Mouse (Mus musculus) kidney, adult 9 months (tissue): ENCODE data around the gene Efs.

ENCODE experiments used
- DNase-seq: peaks from one replicate; pipeline ENCODE4 v3.0.0; 2022

Gene Efs

GRCm38 (mm10) chr14:54920076-54920685 lies 5.7 kb downstream of the Efs start:
- DNase-seq = no peak

GRCm38 (mm10) chr14:54913343-54913742 lies 12.6 kb downstream of the Efs start:
- DNase-seq = no peak

GRCm38 (mm10) chr14:54912886-54913285 lies 13.0 kb downstream of the Efs start, which contains the start of gene Slc22a17:
TSS of gene Slc22a17 (minus strand) at chr14:54913132.
- DNase-seq = peak; percentile 56

- no peak for DNase-seq
Observed at GRCm38 (mm10) chr14:54912109-54912850, 13.6 kb downstream of the Efs start.

- DNase-seq = no peak
Observed at GRCm38 (mm10) chr14:54908682-54909081, 17.2 kb downstream of the Efs start.

GRCm38 (mm10) chr14:54903641-54904040 lies 22.3 kb downstream of the Efs start:
- no peak for DNase-seq

GRCm38 (mm10) chr14:54900383-54900782 lies 25.5 kb downstream of the Efs start:
- DNase-seq = peak; percentile 90

GRCm38 (mm10) chr14:54897445-54897844 lies 28.5 kb downstream of the Efs start:
- DNase-seq = no peak

- peak; percentile 63 for DNase-seq
Observed at GRCm38 (mm10) chr14:54894296-54895151, 31.4 kb downstream of the Efs start.

GRCm38 (mm10) chr14:54893651-54894181 lies 32.2 kb downstream of the Efs start:
- DNase-seq = peak; percentile 100

- DNase-seq = no peak
Observed at GRCm38 (mm10) chr14:54892200-54892599, 33.7 kb downstream of the Efs start, which contains the start of gene Pabpn1. TSS of gene Pabpn1 (plus strand) at chr14:54892500.

- DNase-seq = no peak
Observed at GRCm38 (mm10) chr14:54885309-54885708, 40.6 kb downstream of the Efs start.

- DNase-seq = no peak
Observed at GRCm38 (mm10) chr14:54884022-54884712, 41.8 kb downstream of the Efs start.

GRCm38 (mm10) chr14:54883154-54884021 lies 42.5 kb downstream of the Efs start, which contains the start of the genes Bcl2l2 and Gm20521:
TSS of gene Bcl2l2 (plus strand) at chr14:54883377.
TSS of gene Gm20521 (plus strand) at chr14:54883441.
- peak; percentile 86 for DNase-seq

- peak; percentile 74 for DNase-seq
Observed at GRCm38 (mm10) chr14:54877048-54877715, 48.7 kb downstream of the Efs start, which contains the start of gene Ppp1r3e. TSS of gene Ppp1r3e (minus strand) at chr14:54877550.

- DNase-seq = peak; percentile 92
Observed at GRCm38 (mm10) chr14:54876539-54877047, 49.3 kb downstream of the Efs start.

GRCm38 (mm10) chr14:54875844-54876538 lies 49.9 kb downstream of the Efs start:
- peak; percentile 54 for DNase-seq

- DNase-seq = no peak
Observed at GRCm38 (mm10) chr14:54874165-54874564, 51.8 kb downstream of the Efs start.

GRCm38 (mm10) chr14:54870861-54871260 lies 55.1 kb downstream of the Efs start, which contains the start of gene Homez:
TSS of gene Homez (minus strand) at chr14:54870961.
- DNase-seq = no peak

GRCm38 (mm10) chr14:54868026-54868425 lies 57.9 kb downstream of the Efs start:
- DNase-seq = no peak
